Mouse (Mus musculus): ENCODE measurements around the gene Dock9. TPM values are rescaled to one million over a fixed set of nuclear protein-coding genes. Genes with fewer than 3 reads are reported as not detected.

Gene Dock9
- polyA plus RNA-seq, 1 experiment from 2014 or later = 6.0 TPM

GRCm38 (mm10) chr14:121708244-121708643 lies 89.4 kb downstream of the Dock9 start:
- ATAC-seq (ENCODE audit: low FRiP score) = no peak
- H3K4me2 ChIP-seq (replicated peaks; ENCODE audit: low read depth, low read length) = no peak overlapping the region
- no peaks in the 10 kb centered on the region for H3K36me3 ChIP-seq (ENCODE audit: control insufficient read depth, insufficient read depth, low read length)
- no peaks in the 10 kb centered on the region for H3K4me1 ChIP-seq (replicated peaks; ENCODE audit: control insufficient read depth, insufficient read depth, low read length)
- no peak overlapping the region for H3K9ac ChIP-seq (ENCODE audit: low read depth, low read length)
- DNase-seq (ENCODE audit: low spot score) = no peak
- 35% methylated on average over 2 of the region's 2 CpGs for WGBS
- H3K9me3 ChIP-seq (ENCODE audit: control insufficient read depth, low read length) = no peaks in the 10 kb centered on the region
- no peak overlapping the region for H3K4me3 ChIP-seq (ENCODE audit: low read depth, low read length)
- no peaks in the 10 kb centered on the region for H3K27me3 ChIP-seq (ENCODE audit: control insufficient read depth, insufficient read depth, low read length)
- no peak overlapping the region for H3K27ac ChIP-seq (ENCODE audit: low read depth, low read length)

GRCm38 (mm10) chr14:121706482-121706901 lies 91.1 kb downstream of the Dock9 start:
- Histone ChIP-seq H3K36me3 (ENCODE audit: control insufficient read depth, insufficient read depth, low read length) (no peaks in the 10 kb centered on the region), H3K4me3 (ENCODE audit: low read depth, low read length) (no peak overlapping the region), H3K4me1 (replicated peaks; ENCODE audit: control insufficient read depth, insufficient read depth, low read length) (no peaks in the 10 kb centered on the region), H3K4me2 (replicated peaks; ENCODE audit: low read depth, low read length) (no peak overlapping the region), H3K27me3 (ENCODE audit: control insufficient read depth, insufficient read depth, low read length) (no peaks in the 10 kb centered on the region), H3K9me3 (ENCODE audit: control insufficient read depth, low read length) (no peaks in the 10 kb centered on the region), H3K9ac (ENCODE audit: low read depth, low read length) (no peak overlapping the region), H3K27ac (ENCODE audit: low read depth, low read length) (no peak overlapping the region)
- ATAC-seq (ENCODE audit: low FRiP score) (no peak), DNase-seq (ENCODE audit: low spot score) (no peak)
- 59% methylated on average over 3 of the region's 3 CpGs for WGBS

- H3K36me3 ChIP-seq (ENCODE audit: control insufficient read depth, insufficient read depth, low read length) = no peaks in the 10 kb centered on the region
- no peaks in the 10 kb centered on the region for H3K9me3 ChIP-seq (ENCODE audit: control insufficient read depth, low read length)
- H3K4me3 ChIP-seq (ENCODE audit: low read depth, low read length) = no peak overlapping the region
- no peaks in the 10 kb centered on the region for H3K27me3 ChIP-seq (ENCODE audit: control insufficient read depth, insufficient read depth, low read length)
- no peak for DNase-seq (ENCODE audit: low spot score)
- H3K9ac ChIP-seq (ENCODE audit: low read depth, low read length) = no peak overlapping the region
- H3K27ac ChIP-seq (ENCODE audit: low read depth, low read length) = no peak overlapping the region
- ATAC-seq (ENCODE audit: low FRiP score) = no peak
- H3K4me1 ChIP-seq (replicated peaks; ENCODE audit: control insufficient read depth, insufficient read depth, low read length) = no peaks in the 10 kb centered on the region
- no peak overlapping the region for H3K4me2 ChIP-seq (replicated peaks; ENCODE audit: low read depth, low read length)
- 75% methylated on average over 5 of the region's 5 CpGs for WGBS
Measured at GRCm38 (mm10) chr14:121705644-121706043, 92.0 kb downstream of the Dock9 start.

GRCm38 (mm10) chr14:121702534-121702933 lies 95.1 kb downstream of the Dock9 start:
- ATAC-seq (ENCODE audit: low FRiP score) (no peak), DNase-seq (ENCODE audit: low spot score) (no peak)
- Histone ChIP-seq H3K36me3 (ENCODE audit: control insufficient read depth, insufficient read depth, low read length) (no peaks in the 10 kb centered on the region), H3K4me1 (replicated peaks; ENCODE audit: control insufficient read depth, insufficient read depth, low read length) (peaks cover 5% of the 10 kb centered on the region; the same call in 1 of the 2 replicates), H3K9me3 (ENCODE audit: control insufficient read depth, low read length) (no peaks in the 10 kb centered on the region), H3K4me3 (ENCODE audit: low read depth, low read length) (no peak overlapping the region), H3K27me3 (ENCODE audit: control insufficient read depth, insufficient read depth, low read length) (no peaks in the 10 kb centered on the region), H3K4me2 (replicated peaks; ENCODE audit: low read depth, low read length) (no peak overlapping the region), H3K27ac (ENCODE audit: low read depth, low read length) (no peak overlapping the region), H3K9ac (ENCODE audit: low read depth, low read length) (no peak overlapping the region)
- WGBS = 63% methylated on average over 4 of the region's 4 CpGs

GRCm38 (mm10) chr14:121700013-121700412 lies 97.6 kb downstream of the Dock9 start:
- H3K36me3 ChIP-seq (ENCODE audit: control insufficient read depth, insufficient read depth, low read length) = no peaks in the 10 kb centered on the region
- H3K4me2 ChIP-seq (replicated peaks; ENCODE audit: low read depth, low read length) = no peak overlapping the region
- DNase-seq (ENCODE audit: low spot score) = no peak
- peaks cover 5% of the 10 kb centered on the region; the same call in 1 of the 2 replicates for H3K4me1 ChIP-seq (replicated peaks; ENCODE audit: control insufficient read depth, insufficient read depth, low read length)
- H3K9me3 ChIP-seq (ENCODE audit: control insufficient read depth, low read length) = no peaks in the 10 kb centered on the region
- no peak for ATAC-seq (ENCODE audit: low FRiP score)
- H3K27ac ChIP-seq (ENCODE audit: low read depth, low read length) = no peak overlapping the region
- no peak overlapping the region for H3K4me3 ChIP-seq (ENCODE audit: low read depth, low read length)
- whole genome bisulfite sequencing = 83% methylated on average over 1 of the region's 1 CpGs
- H3K9ac ChIP-seq (ENCODE audit: low read depth, low read length) = no peak overlapping the region
- no peaks in the 10 kb centered on the region for H3K27me3 ChIP-seq (ENCODE audit: control insufficient read depth, insufficient read depth, low read length)

- Histone ChIP-seq H3K27me3 (ENCODE audit: control insufficient read depth, insufficient read depth, low read length) (no peaks in the 10 kb centered on the region), H3K4me3 (ENCODE audit: low read depth, low read length) (peak overlapping the region; percentile 32; the same call in 1 of the 2 replicates), H3K4me2 (replicated peaks; ENCODE audit: low read depth, low read length) (peak overlapping the region; percentile 60), H3K9ac (ENCODE audit: low read depth, low read length) (peak overlapping the region; percentile 29; the same call in 1 of the 2 replicates), H3K9me3 (ENCODE audit: control insufficient read depth, low read length) (no peaks in the 10 kb centered on the region), H3K36me3 (ENCODE audit: control insufficient read depth, insufficient read depth, low read length) (no peaks in the 10 kb centered on the region), H3K4me1 (replicated peaks; ENCODE audit: control insufficient read depth, insufficient read depth, low read length) (peaks cover 5% of the 10 kb centered on the region; the same call in 1 of the 2 replicates), H3K27ac (ENCODE audit: low read depth, low read length) (no peak overlapping the region; the same call in 1 of the 2 replicates)
- WGBS = 20% methylated on average over 7 of the region's 7 CpGs
- DNase-seq (ENCODE audit: low spot score) (no peak), ATAC-seq (ENCODE audit: low FRiP score) (no peak)
Measured at GRCm38 (mm10) chr14:121698620-121698950, 99.1 kb downstream of the Dock9 start.

GRCm38 (mm10) chr14:121697709-121698619 lies 99.7 kb downstream of the Dock9 start:
- Histone ChIP-seq H3K4me2 (replicated peaks; ENCODE audit: low read depth, low read length) (peak overlapping the region; percentile 60), H3K27me3 (ENCODE audit: control insufficient read depth, insufficient read depth, low read length) (no peaks in the 10 kb centered on the region), H3K4me3 (ENCODE audit: low read depth, low read length) (peak overlapping the region; percentile 32), H3K36me3 (ENCODE audit: control insufficient read depth, insufficient read depth, low read length) (no peaks in the 10 kb centered on the region), H3K9me3 (ENCODE audit: control insufficient read depth, low read length) (no peaks in the 10 kb centered on the region), H3K4me1 (replicated peaks; ENCODE audit: control insufficient read depth, insufficient read depth, low read length) (peaks cover 5% of the 10 kb centered on the region; the same call in 1 of the 2 replicates), H3K27ac (ENCODE audit: low read depth, low read length) (peak overlapping the region; percentile 33; the same call in 1 of the 2 replicates), H3K9ac (ENCODE audit: low read depth, low read length) (peak overlapping the region; percentile 29; the same call in 1 of the 2 replicates)
- WGBS = 12% methylated on average over 23 of the region's 23 CpGs
- peak; percentile 66 for DNase-seq (ENCODE audit: low spot score)
- ATAC-seq (ENCODE audit: low FRiP score) = peak; percentile 83

- Histone ChIP-seq H3K4me2 (replicated peaks; ENCODE audit: low read depth, low read length) (no peak overlapping the region), H3K27me3 (ENCODE audit: control insufficient read depth, insufficient read depth, low read length) (no peaks in the 10 kb centered on the region), H3K9me3 (ENCODE audit: control insufficient read depth, low read length) (no peaks in the 10 kb centered on the region), H3K4me3 (ENCODE audit: low read depth, low read length) (no peak overlapping the region), H3K9ac (ENCODE audit: low read depth, low read length) (no peak overlapping the region), H3K36me3 (ENCODE audit: control insufficient read depth, insufficient read depth, low read length) (no peaks in the 10 kb centered on the region), H3K4me1 (replicated peaks; ENCODE audit: control insufficient read depth, insufficient read depth, low read length) (peaks cover 5% of the 10 kb centered on the region; the same call in 1 of the 2 replicates), H3K27ac (ENCODE audit: low read depth, low read length) (no peak overlapping the region)
- WGBS = 44% methylated on average over 9 of the region's 9 CpGs
- ATAC-seq (ENCODE audit: low FRiP score) (no peak), DNase-seq (ENCODE audit: low spot score) (peak; percentile 31)
Measured at GRCm38 (mm10) chr14:121697143-121697680, 100.4 kb downstream of the Dock9 start.
